Mouse (Mus musculus) lung, adult 2 months (tissue): ENCODE data around the gene Cyb5r3. TPM values are rescaled to one million over a fixed set of nuclear protein-coding genes. Genes with fewer than 3 reads are reported as not detected.

Source experiments
- DNase-seq: peaks from one replicate; pipeline ENCODE4 v3.0.0; 2022
- H3K4me1 ChIP-seq: fragments of 200-500 bp; 2 replicates; pipeline ENCODE4 v1.6.1; 2011; ENCODE audit warnings: low read length; ENCODE audit not compliant: control insufficient read depth, insufficient read depth
- H3K4me3 ChIP-seq: fragments of 200-500 bp; replicated peaks from 2 replicates; pipeline ENCODE3; 2011; ENCODE audit warnings: low read depth, mild to moderate bottlenecking, control low read depth, low read length; ENCODE audit errors: extremely low read depth
- CTCF ChIP-seq: fragments of 200-500 bp; IDR thresholded peaks from 2 replicates; pipeline ENCODE4 v1.5.1; 2011; ENCODE audit warnings: mild to moderate bottlenecking, low read length, control low read depth; ENCODE audit not compliant: insufficient read depth
- POLR2A ChIP-seq: fragments of 200-500 bp; IDR thresholded peaks from 2 replicates; pipeline ENCODE4 v1.6.1; 2011; ENCODE audit warnings: low read depth, mild to moderate bottlenecking, control low read depth, low read length, borderline replicate concordance; ENCODE audit errors: extremely low read depth
- WGBS: fragments of 180-500 bp; shearing (Covaris S2); methylation state at CpG from one replicate; pipeline ENCODE4 v1.1.7; 2018; 5-methylcytosine and 5-hydroxymethylcytosine counted together
- polyA plus RNA-seq: library from polyadenylated mRNA; depleted of rRNA; stranded (reverse); fragments of >200 nt; gene quantifications from 2 replicates; pipeline ENCODE4 v1.2.3, GENCODE M21; 2012

Cyb5r3 gene
- polyA plus RNA-seq, 1 experiment = 440 TPM

- no peak overlapping the region for H3K4me3 ChIP-seq
- H3K4me1 ChIP-seq = peaks cover 4% of the 10 kb centered on the region; the same call in 1 of the 2 replicates
- TF ChIP-seq POLR2A = 0 out of 2 replicates have a peak, but pooled peaks have one; percentile 9
- TF ChIP-seq CTCF = no peak
- 92% methylated on average over 7 of the region's 7 CpGs for WGBS
- no peak for DNase-seq
Observed at GRCm38 (mm10) chr15:83154309-83154708, 18.1 kb downstream of the Cyb5r3 start.

GRCm38 (mm10) chr15:83150694-83151093 lies 21.7 kb downstream of the Cyb5r3 start:
- no peak overlapping the region for H3K4me3 ChIP-seq
- DNase-seq = no peak
- H3K4me1 ChIP-seq = peaks cover 10% of the 10 kb centered on the region
- TF ChIP-seq CTCF (no peak), POLR2A (no peak)
- WGBS = 75% methylated on average over 4 of the region's 4 CpGs

GRCm38 (mm10) chr15:83150073-83150442 lies 22.3 kb downstream of the Cyb5r3 start:
- peaks cover 14% of the 10 kb centered on the region for H3K4me1 ChIP-seq
- TF ChIP-seq CTCF = no peak
- no peak for TF ChIP-seq POLR2A
- peak overlapping the region; percentile 57 for H3K4me3 ChIP-seq
- 21% methylated on average over 3 of the region's 3 CpGs for WGBS
- no peak for DNase-seq

- under 1% methylated on average over 56 of the region's 56 CpGs for WGBS
- TF ChIP-seq CTCF (no peak), POLR2A (peak; percentile 93)
- DNase-seq = peak; percentile 98
- Histone ChIP-seq H3K4me3 (peak within 1 kb of the TSS; percentile 96), H3K4me1 (peaks cover 14% of the 10 kb centered on the region)
Observed at GRCm38 (mm10) chr15:83149196-83150072, 23.0 kb downstream of the Cyb5r3 start, which contains the start of gene Poldip3. Poldip3 (minus strand) TSS chr15:83149384.

GRCm38 (mm10) chr15:83148801-83149195 lies 23.6 kb downstream of the Cyb5r3 start:
- WGBS = under 1% methylated on average over 30 of the region's 41 CpGs
- no peak for DNase-seq
- TF ChIP-seq CTCF (no peak), POLR2A (no peak)

GRCm38 (mm10) chr15:83148395-83148794 lies 24.0 kb downstream of the Cyb5r3 start:
- peak overlapping the region; percentile 96 for H3K4me3 ChIP-seq
- WGBS = under 1% methylated on average over 21 of the region's 21 CpGs
- TF ChIP-seq POLR2A (no peak), CTCF (no peak)
- H3K4me1 ChIP-seq = peaks cover 14% of the 10 kb centered on the region
- no peak for DNase-seq

More at GRCm38 (mm10) chr15:83148801-83149195, 23.6 kb downstream of the Cyb5r3 start:
- Histone ChIP-seq H3K4me3 (peak overlapping the region; percentile 96), H3K4me1 (peaks cover 14% of the 10 kb centered on the region)

- no peak for DNase-seq
- 65% methylated on average over 6 of the region's 6 CpGs for WGBS
Observed at GRCm38 (mm10) chr15:83145541-83145940, 26.9 kb downstream of the Cyb5r3 start.

GRCm38 (mm10) chr15:83142861-83143260 lies 29.5 kb downstream of the Cyb5r3 start:
- WGBS = 31% methylated on average over 5 of the region's 5 CpGs
- DNase-seq = no peak
- H3K4me1 ChIP-seq = peaks cover 13% of the 10 kb centered on the region
- H3K4me3 ChIP-seq = no peak overlapping the region
- TF ChIP-seq CTCF = no peak
- no peak for TF ChIP-seq POLR2A

More at GRCm38 (mm10) chr15:83145541-83145940, 26.9 kb downstream of the Cyb5r3 start:
- H3K4me1 ChIP-seq = peaks cover 18% of the 10 kb centered on the region
- no peak for TF ChIP-seq CTCF
- TF ChIP-seq POLR2A = no peak
- no peak overlapping the region for H3K4me3 ChIP-seq

GRCm38 (mm10) chr15:83135654-83136053 lies 36.7 kb downstream of the Cyb5r3 start:
- Histone ChIP-seq H3K4me3 (no peak overlapping the region), H3K4me1 (peaks cover 3% of the 10 kb centered on the region; the same call in 1 of the 2 replicates)
- TF ChIP-seq CTCF (no peak), POLR2A (no peak)
- 62% methylated on average over 2 of the region's 2 CpGs for WGBS
- DNase-seq = no peak
